Mouse (Mus musculus) C2C12 (cell line): ENCODE data around the gene Relt. TPM values are rescaled to one million over a fixed set of nuclear protein-coding genes. Genes with fewer than 3 reads are reported as not detected.

Experiments
- H3K27me3 ChIP-seq: one replicate; pipeline ENCODE4 v1.6.1; 2011; ENCODE audit not compliant: control insufficient read depth, insufficient read depth, insufficient read length
- H3K36me3 ChIP-seq: one replicate; pipeline ENCODE4 v1.6.1; 2011; ENCODE audit not compliant: control insufficient read depth, insufficient read depth
- H3K4me3 ChIP-seq: one replicate; pipeline ENCODE4 v1.5.1; 2011; ENCODE audit warnings: mild to moderate bottlenecking, control low read depth; ENCODE audit not compliant: poor library complexity, insufficient read depth, severe bottlenecking
- H3K79me2 ChIP-seq: one replicate; pipeline ENCODE4 v1.6.1; 2011; ENCODE audit not compliant: control insufficient read depth, insufficient read depth
- H3K79me3 ChIP-seq: one replicate; pipeline ENCODE4 v1.6.1; 2011; ENCODE audit warnings: low read depth, control low read depth
- H3ac ChIP-seq: one replicate; pipeline ENCODE3; 2011; ENCODE audit warnings: low read depth; ENCODE audit not compliant: control insufficient read depth, insufficient read length
- CEBPB ChIP-seq: IDR thresholded peaks from one replicate; pipeline ENCODE4 v1.6.1; 2011; ENCODE audit warnings: low read depth, mild to moderate bottlenecking, control low read depth, moderate library complexity
- CTCF ChIP-seq: IDR thresholded peaks from one replicate; pipeline ENCODE4 v1.5.1; 2011; ENCODE audit not compliant: control insufficient read depth, insufficient read depth, insufficient read length
- FOSL1 ChIP-seq: IDR thresholded peaks from one replicate; pipeline ENCODE4 v1.8.0; 2011; ENCODE audit warnings: mild to moderate bottlenecking, low read length; ENCODE audit not compliant: poor library complexity, insufficient read depth, severe bottlenecking
- MAX ChIP-seq: IDR thresholded peaks from one replicate; pipeline ENCODE4 v1.6.1; 2011; ENCODE audit warnings: mild to moderate bottlenecking, control low read depth
- MYOD1 ChIP-seq: IDR thresholded peaks from one replicate; pipeline ENCODE4 v1.6.1; 2011; ENCODE audit warnings: low read depth; ENCODE audit not compliant: control insufficient read depth, insufficient read length
- MYOG ChIP-seq: IDR thresholded peaks from one replicate; pipeline ENCODE4 v1.6.1; 2011; ENCODE audit not compliant: control insufficient read depth, insufficient read length; ENCODE audit errors: extremely low read depth
- USF1 ChIP-seq: IDR thresholded peaks from one replicate; pipeline ENCODE4 v1.6.1; 2011; ENCODE audit warnings: low read depth, mild to moderate bottlenecking, control low read depth, moderate library complexity
- polyA plus RNA-seq: library from polyadenylated mRNA; unstranded; fragments of >200 nt; fragmentation: generic; extraction: Trizol; gene quantifications from one replicate; pipeline ENCODE4 v1.2.1, GENCODE M21; 2012; ENCODE audit warnings: missing spikeins

The Relt gene
- polyA plus RNA-seq, 1 experiment, result 23.7 TPM

- Histone ChIP-seq H3K36me3 (peaks cover 7% of the 10 kb centered on the region), H3K27me3 (no peaks in the 10 kb centered on the region), H3K4me3 (no peak overlapping the region), H3K79me3 (no peaks in the 10 kb centered on the region), H3K79me2 (no peaks in the 10 kb centered on the region), H3ac (no peak overlapping the region)
- no peak for TF ChIP-seq FOSL1
- TF ChIP-seq CEBPB, result no peak
- TF ChIP-seq MYOD1, result no peak
- TF ChIP-seq MAX, result no peak
- no peak for TF ChIP-seq CTCF
- TF ChIP-seq MYOG, result no peak
- TF ChIP-seq USF1, result no peak
Measured at GRCm38 (mm10) chr7:100840906-100841305, 22.3 kb downstream of the Relt start.

DNA sequence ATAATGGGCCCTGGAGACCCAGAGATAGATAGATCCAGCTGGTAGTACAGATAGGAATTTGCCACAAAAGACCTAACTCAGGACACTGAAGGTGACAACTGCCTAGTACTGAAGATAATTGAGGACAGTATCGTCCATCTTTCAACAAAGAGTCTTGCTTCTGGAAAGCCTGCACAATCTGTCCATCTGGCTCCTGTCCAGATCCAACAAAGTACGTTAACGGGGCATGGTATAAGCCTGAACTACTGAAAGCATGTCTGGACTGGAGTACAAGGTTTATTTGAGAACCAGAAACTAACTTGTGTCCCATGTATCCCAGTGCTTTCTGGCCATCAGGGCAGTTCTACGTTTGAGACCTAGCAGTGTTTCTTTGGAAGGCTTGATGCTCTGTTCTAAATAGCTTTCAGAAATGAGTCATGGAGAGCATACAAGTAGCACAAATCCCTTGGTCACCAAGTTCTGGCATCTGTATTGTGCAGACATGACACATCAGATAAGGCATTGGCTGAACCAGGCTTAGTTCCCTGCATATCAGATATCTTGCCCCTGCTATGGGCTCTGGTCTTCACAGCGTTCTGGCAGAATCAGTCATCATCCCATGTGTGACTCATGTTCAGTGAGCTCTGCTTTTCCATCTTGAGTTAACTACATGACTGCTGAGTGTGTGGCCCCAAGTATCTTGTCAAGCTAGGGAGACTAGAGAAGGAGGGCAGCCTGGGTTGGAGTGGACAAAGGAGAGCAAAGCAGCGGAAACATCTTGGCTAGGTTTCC is 23.4 kb downstream of the Relt start:
- TF ChIP-seq CTCF (no peak), FOSL1 (peak; percentile 75), MAX (no peak), MYOG (no peak), MYOD1 (peak; percentile 47), CEBPB (no peak), USF1 (no peak)
- H3K79me3 ChIP-seq, result no peaks in the 10 kb centered on the region
- no peak overlapping the region for H3ac ChIP-seq
- H3K27me3 ChIP-seq, result no peaks in the 10 kb centered on the region
- peaks cover 7% of the 10 kb centered on the region for H3K36me3 ChIP-seq
- H3K4me3 ChIP-seq, result no peak overlapping the region
- H3K79me2 ChIP-seq, result no peaks in the 10 kb centered on the region

GRCm38 (mm10) chr7:100837701-100838100 is 25.5 kb downstream of the Relt start:
- no peak for TF ChIP-seq CTCF
- TF ChIP-seq CEBPB, result no peak
- TF ChIP-seq MAX, result no peak
- no peak for TF ChIP-seq MYOD1
- no peak for TF ChIP-seq USF1
- TF ChIP-seq MYOG, result no peak
- TF ChIP-seq FOSL1, result no peak
- Histone ChIP-seq H3K79me2 (no peaks in the 10 kb centered on the region), H3K79me3 (no peaks in the 10 kb centered on the region), H3K27me3 (no peaks in the 10 kb centered on the region), H3K4me3 (no peak overlapping the region), H3K36me3 (peaks cover 7% of the 10 kb centered on the region), H3ac (no peak overlapping the region)

DNA sequence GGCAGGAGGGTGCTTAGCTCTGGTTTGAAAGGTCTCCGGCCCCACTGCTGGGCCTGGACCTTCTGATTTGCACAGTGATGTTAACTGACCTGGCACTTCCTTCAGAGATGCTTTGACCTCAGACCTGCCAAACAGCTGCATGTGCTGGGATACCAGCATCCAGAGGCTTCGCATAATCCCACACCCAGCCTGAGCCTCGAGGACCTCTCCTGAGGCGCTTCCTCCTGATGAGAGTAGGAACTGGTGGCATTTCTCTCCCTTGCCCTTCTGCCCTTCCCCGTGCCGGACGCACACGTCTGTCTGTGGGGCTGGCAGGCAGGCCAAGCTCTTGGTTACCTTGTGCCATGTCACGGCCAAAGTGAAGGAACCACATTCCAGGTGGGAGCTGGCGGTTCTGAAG is 26.6 kb downstream of the Relt start:
- Histone ChIP-seq H3K4me3 (no peak overlapping the region), H3K79me3 (no peaks in the 10 kb centered on the region), H3K27me3 (no peaks in the 10 kb centered on the region), H3K36me3 (peaks cover 7% of the 10 kb centered on the region), H3ac (no peak overlapping the region), H3K79me2 (no peaks in the 10 kb centered on the region)
- TF ChIP-seq MAX, result no peak
- no peak for TF ChIP-seq CTCF
- TF ChIP-seq MYOD1, result no peak
- no peak for TF ChIP-seq FOSL1
- no peak for TF ChIP-seq CEBPB
- TF ChIP-seq USF1, result no peak
- no peak for TF ChIP-seq MYOG

DNA sequence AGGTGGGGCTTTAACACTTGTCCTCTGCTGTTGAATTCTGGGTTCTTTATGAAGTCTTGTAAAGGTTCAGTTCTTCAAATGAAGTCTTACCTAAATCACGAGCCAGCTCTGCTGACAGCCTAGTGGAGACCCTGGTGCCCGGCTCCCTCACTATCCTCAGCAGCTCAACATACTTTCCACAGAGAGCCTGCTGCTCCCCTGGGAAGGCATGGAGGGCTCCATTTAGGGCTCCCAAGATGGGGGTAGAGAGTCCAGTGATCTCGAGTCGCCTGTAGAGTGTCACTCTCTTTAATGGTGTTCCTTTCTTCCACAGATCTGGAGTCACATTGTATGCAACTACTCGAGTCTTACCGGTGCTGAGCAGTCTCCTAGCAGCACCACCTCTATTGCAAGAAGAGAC is 27.5 kb downstream of the Relt start:
- no peak for TF ChIP-seq MYOG
- no peak for TF ChIP-seq MYOD1
- Histone ChIP-seq H3K79me3 (no peaks in the 10 kb centered on the region), H3K36me3 (peaks cover 7% of the 10 kb centered on the region), H3K27me3 (no peaks in the 10 kb centered on the region), H3K4me3 (no peak overlapping the region), H3ac (no peak overlapping the region), H3K79me2 (no peaks in the 10 kb centered on the region)

GRCm38 (mm10) chr7:100835168-100835567 is 28.1 kb downstream of the Relt start:
- no peaks in the 10 kb centered on the region for H3K27me3 ChIP-seq
- H3K36me3 ChIP-seq, result peaks cover 7% of the 10 kb centered on the region
- no peak overlapping the region for H3K4me3 ChIP-seq
- no peak overlapping the region for H3ac ChIP-seq
- TF ChIP-seq MYOG, result no peak
- no peak for TF ChIP-seq USF1
- TF ChIP-seq MYOD1, result no peak
- no peaks in the 10 kb centered on the region for H3K79me3 ChIP-seq
- H3K79me2 ChIP-seq, result no peaks in the 10 kb centered on the region
